In genomic region chr4:151165539-151165938, GRCm38 (mm10) we compare ENCODE assay signal across 9 mouse cellular contexts.
DNase-seq lines count a peak whose midpoint lies in the region; ATAC-seq and TF ChIP-seq lines count a peak whose summit lies in the region.
"Had no signal": no experiment of that assay in that cellular context is flagged by ENCODE, and none has a peak within 500 bp of the region (broad histone marks: within the 10 kb centered on the region; RNA-seq: fewer than 3 reads in every experiment).

No protein-coding gene starts in this region.

- intact Hi-C loops in heart, postnatal 25 days (cut with DNase I) = no loop called here

- no peaks in the 10 kb centered on the region for H3K36me3 ChIP-seq in midbrain, embryonic 11.5 days (ENCODE audit: control insufficient read depth, insufficient read depth, low read length)
- H3K36me3 ChIP-seq in midbrain, embryonic 10.5 days = no peaks in the 10 kb centered on the region
- no peaks in the 10 kb centered on the region for H3K36me3 ChIP-seq in embryonic facial prominence, embryonic 15.5 days
- no peaks in the 10 kb centered on the region for H3K36me3 ChIP-seq in midbrain, postnatal 0 days (ENCODE audit: insufficient read depth, low read length)
- H3K36me3 ChIP-seq: heart, embryonic 15.5 days had no signal

- H3K9me3 ChIP-seq in midbrain, embryonic 11.5 days (ENCODE audit: control insufficient read depth, low read length) = no peaks in the 10 kb centered on the region
- H3K9me3 ChIP-seq in midbrain, embryonic 10.5 days (replicated peaks) = no peaks in the 10 kb centered on the region
- H3K9me3 ChIP-seq in embryonic facial prominence, embryonic 15.5 days (replicated peaks) = no peaks in the 10 kb centered on the region
- H3K9me3 ChIP-seq in midbrain, postnatal 0 days (ENCODE audit: low read length) = no peaks in the 10 kb centered on the region
- H3K9me3 ChIP-seq: heart, embryonic 15.5 days had no signal

- H3K4me1 ChIP-seq in midbrain, embryonic 11.5 days (ENCODE audit: control insufficient read depth, insufficient read depth, low read length) = no peaks in the 10 kb centered on the region
- H3K4me1 ChIP-seq in midbrain, embryonic 10.5 days = peaks cover 18% of the 10 kb centered on the region
- peaks cover 9% of the 10 kb centered on the region; the same call in 1 of the 2 replicates for H3K4me1 ChIP-seq in embryonic facial prominence, embryonic 15.5 days
- peaks cover 8% of the 10 kb centered on the region for H3K4me1 ChIP-seq in midbrain, postnatal 0 days (ENCODE audit: insufficient read depth, low read length)

- H3K4me3 ChIP-seq in midbrain, embryonic 11.5 days (ENCODE audit: low read depth, low read length) = no peak overlapping the region
- H3K4me3 ChIP-seq in midbrain, embryonic 10.5 days = no peak overlapping the region
- no peak overlapping the region for H3K4me3 ChIP-seq in embryonic facial prominence, embryonic 15.5 days (replicated peaks)
- H3K4me3 ChIP-seq in midbrain, postnatal 0 days (ENCODE audit: low read depth, low read length) = no peak overlapping the region
- H3K4me3 ChIP-seq: heart, embryonic 15.5 days had no signal

- H3K27ac ChIP-seq in midbrain, embryonic 11.5 days (ENCODE audit: low read depth, low read length) = no peak overlapping the region
- H3K27ac ChIP-seq in midbrain, embryonic 10.5 days (replicated peaks) = no peak overlapping the region
- H3K27ac ChIP-seq in embryonic facial prominence, embryonic 15.5 days (replicated peaks) = no peak overlapping the region
- no peak overlapping the region for H3K27ac ChIP-seq in midbrain, postnatal 0 days (ENCODE audit: low read depth, low read length)
- H3K27ac ChIP-seq: heart, embryonic 15.5 days had no signal

- H3K27me3 ChIP-seq in midbrain, embryonic 11.5 days (ENCODE audit: control insufficient read depth, insufficient read depth, low read length) = no peaks in the 10 kb centered on the region; the same call in 1 of the 2 replicates
- H3K27me3 ChIP-seq in midbrain, embryonic 10.5 days (ENCODE audit: low read depth, poor library complexity, severe bottlenecking) = peaks cover 9% of the 10 kb centered on the region
- peaks cover 7% of the 10 kb centered on the region for H3K27me3 ChIP-seq in embryonic facial prominence, embryonic 15.5 days
- peaks cover 6% of the 10 kb centered on the region for H3K27me3 ChIP-seq in midbrain, postnatal 0 days (ENCODE audit: insufficient read depth, low read length)

- H3K4me2 ChIP-seq in midbrain, embryonic 11.5 days = no peak overlapping the region
- no peak overlapping the region for H3K4me2 ChIP-seq in embryonic facial prominence, embryonic 15.5 days (replicated peaks)
- no peak overlapping the region for H3K4me2 ChIP-seq in midbrain, postnatal 0 days (ENCODE audit: low read depth, low read length, poor library complexity, severe bottlenecking)
- H3K4me2 ChIP-seq: heart, embryonic 15.5 days had no signal

- H3K9ac ChIP-seq in midbrain, embryonic 11.5 days (ENCODE audit: low read length) = no peak overlapping the region
- no peak overlapping the region for H3K9ac ChIP-seq in embryonic facial prominence, embryonic 15.5 days
- no peak overlapping the region for H3K9ac ChIP-seq in midbrain, postnatal 0 days (replicated peaks; ENCODE audit: low read length, poor library complexity, severe bottlenecking)
- H3K9ac ChIP-seq: heart, embryonic 15.5 days had no signal

- no peak for TF ChIP-seq CTCF in midbrain, postnatal 0 days (IDR thresholded peaks at IDR 0.05)

- 20% methylated on average over 10 of the region's 10 CpGs for WGBS in midbrain, embryonic 11.5 days
- WGBS in midbrain, embryonic 10.5 days = 17% methylated on average over 10 of the region's 10 CpGs
- WGBS in embryonic facial prominence, embryonic 15.5 days = 6% methylated on average over 10 of the region's 10 CpGs
- 11% methylated on average over 10 of the region's 10 CpGs for WGBS in midbrain, postnatal 0 days

- peak; percentile 56 for DNase-seq in midbrain, embryonic 11.5 days (ENCODE audit: low spot score, missing footprints)
- DNase-seq in midbrain, embryonic 10.5 days (ENCODE audit: low spot score) = no peak
- DNase-seq in heart, postnatal 25 days (ENCODE audit: low spot score) = peak; percentile 78
- peak; percentile 78 for DNase-seq in left cerebral cortex, adult 11 months (ENCODE audit: low spot score)
- DNase-seq in midbrain, postnatal 0 days (ENCODE audit: low spot score) = peak; percentile 94
- peak; percentile 55 for DNase-seq in urinary bladder, postnatal 25 days (ENCODE audit: low spot score)
- DNase-seq in spleen, postnatal 4 days (ENCODE audit: low spot score in 2 of 2) = no peak

- no peak for ATAC-seq in midbrain, embryonic 11.5 days (ENCODE audit: low FRiP score)
- 0 out of 2 replicates have a peak, but pooled peaks have one; percentile 13 for ATAC-seq in embryonic facial prominence, embryonic 15.5 days (ENCODE audit: insufficient number of reproducible peaks, low FRiP score, low TSS enrichment, low read depth)
- peak; percentile 72 for ATAC-seq in midbrain, postnatal 0 days (ENCODE audit: low FRiP score)

Comparison
In these comparisons a context has a peak if more than half of its experiments do, and no peak if none do; other contexts are left out.
1. DNase-seq: peak in midbrain, embryonic 11.5 days (single experiment), heart, postnatal 25 days (single experiment), left cerebral cortex, adult 11 months (single experiment), midbrain, postnatal 0 days (single experiment) and urinary bladder, postnatal 25 days (single experiment); none in midbrain, embryonic 10.5 days (single experiment) and spleen, postnatal 4 days (0 of 2).